Mouse (Mus musculus) testis, postnatal 14 days (tissue): ENCODE results near the gene Gm21627.
"Not testable (repeated sequence)": the region's sequence is repeated elsewhere in the genome, so short reads cannot be mapped to it uniquely, and the experiment has no call there.

Experiments used
- DNase-seq: peaks from one replicate; pipeline ENCODE4 v3.0.0; 2021; ENCODE audit warnings: low spot score

Gene Gm21627

DNA sequence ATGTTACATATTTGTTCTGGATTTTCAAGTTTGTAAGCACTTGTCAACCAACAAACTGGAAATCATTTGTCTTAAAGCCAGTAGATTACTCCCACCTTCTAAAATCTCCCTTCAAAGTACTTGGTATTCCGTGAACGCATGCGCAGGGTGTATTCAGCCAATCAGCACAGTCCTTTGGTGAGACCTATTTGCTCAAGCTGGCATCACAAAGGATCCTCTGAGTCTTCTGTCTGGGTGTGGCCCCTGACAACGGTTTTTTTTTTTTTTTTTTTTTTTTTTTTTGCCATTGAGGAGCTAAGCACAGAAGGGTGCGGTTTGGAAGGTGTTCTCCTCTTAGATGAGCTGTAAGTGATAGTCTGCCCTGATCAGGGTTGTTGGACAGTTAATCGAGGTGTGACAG lies at the start of gene Gm21627:
Gm21627 (plus strand) TSS at position 301 of the 400 bp plus-strand sequence.
- DNase-seq = not testable (repeated sequence)
